Mouse (Mus musculus): ENCODE data around the gene Psma3.

DNA sequence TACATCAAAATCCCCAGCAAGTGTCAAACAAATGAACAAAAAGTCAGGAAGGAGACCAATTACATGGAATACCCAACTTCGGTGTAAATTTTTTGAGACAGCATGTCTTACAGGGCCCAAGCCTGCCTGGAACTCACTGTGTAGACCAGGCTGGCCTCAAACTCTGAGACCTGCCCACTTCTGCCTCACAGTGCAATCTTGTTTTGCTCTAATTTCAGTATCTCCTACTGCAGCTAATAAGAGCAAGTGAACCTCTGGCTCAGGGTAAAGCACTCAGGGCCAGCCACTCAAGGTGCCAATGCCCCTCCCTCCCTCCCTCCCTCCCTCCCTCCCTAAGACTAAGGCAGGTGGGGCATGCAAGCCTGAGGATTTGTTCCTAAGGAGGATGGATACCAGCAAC lies 25.9 kb downstream of the Psma3 start:
- TF ChIP-seq MYOD1 (IDR thresholded peaks at IDR 0.05; ENCODE audit: control insufficient read depth, insufficient read length, low read depth) (no peak), USF1 (IDR thresholded peaks at IDR 0.05; ENCODE audit: low read depth) (no peak), CTCF (IDR thresholded peaks at IDR 0.05; ENCODE audit: control insufficient read depth, insufficient read depth, insufficient read length) (no peak), MYOG (IDR thresholded peaks at IDR 0.05; ENCODE audit: control insufficient read depth, extremely low read depth, insufficient read length) (no peak)
